Mouse (Mus musculus): ENCODE results near the gene Lmntd1. TPM values are rescaled to one million over a fixed set of nuclear protein-coding genes. Genes with fewer than 3 reads are reported as not detected.

The Lmntd1 gene
- polyA plus RNA-seq, 1 experiment from 2014 or later = 1.7 TPM

GRCm38 (mm10) chr6:145545927-145546641 lies 68.0 kb downstream of the Lmntd1 start:
- ATAC-seq (replicated peaks) = peak; percentile 45
- no peak overlapping the region for H3K27ac ChIP-seq
- no peak overlapping the region for H3K9ac ChIP-seq
- no peaks in the 10 kb centered on the region for H3K27me3 ChIP-seq (replicated peaks)
- H3K4me2 ChIP-seq = no peak overlapping the region
- H3K4me1 ChIP-seq = peaks cover 4% of the 10 kb centered on the region; the same call in 1 of the 2 replicates
- 26% methylated on average over 13 of the region's 13 CpGs for WGBS
- H3K4me3 ChIP-seq = no peak overlapping the region
- H3K9me3 ChIP-seq = no peaks in the 10 kb centered on the region
- no peaks in the 10 kb centered on the region for H3K36me3 ChIP-seq (replicated peaks)

- ATAC-seq (replicated peaks) = peak; percentile 52
- Histone ChIP-seq H3K9ac (no peak overlapping the region), H3K4me2 (no peak overlapping the region), H3K4me1 (peaks cover 4% of the 10 kb centered on the region; the same call in 1 of the 2 replicates), H3K4me3 (no peak overlapping the region), H3K27me3 (replicated peaks) (no peaks in the 10 kb centered on the region), H3K36me3 (replicated peaks) (no peaks in the 10 kb centered on the region), H3K27ac (no peak overlapping the region), H3K9me3 (no peaks in the 10 kb centered on the region)
- WGBS = 96% methylated on average over 2 of the region's 2 CpGs
Observed at GRCm38 (mm10) chr6:145544838-145545237, 69.3 kb downstream of the Lmntd1 start.

GRCm38 (mm10) chr6:145544304-145544703 lies 69.8 kb downstream of the Lmntd1 start:
- no peak overlapping the region for H3K4me3 ChIP-seq
- no peaks in the 10 kb centered on the region for H3K27me3 ChIP-seq (replicated peaks)
- ATAC-seq (replicated peaks) = peak; percentile 44; the same call in 1 of the 2 replicates
- H3K27ac ChIP-seq = no peak overlapping the region
- no peaks in the 10 kb centered on the region for H3K36me3 ChIP-seq (replicated peaks)
- WGBS = 60% methylated on average over 12 of the region's 12 CpGs
- peaks cover 7% of the 10 kb centered on the region for H3K4me1 ChIP-seq
- H3K9me3 ChIP-seq = no peaks in the 10 kb centered on the region
- no peak overlapping the region for H3K9ac ChIP-seq
- H3K4me2 ChIP-seq = no peak overlapping the region

- Histone ChIP-seq H3K27me3 (replicated peaks) (no peaks in the 10 kb centered on the region), H3K27ac (0 out of 2 replicates have a peak overlapping the region, but pooled peaks have one; percentile 42), H3K4me2 (no peak overlapping the region), H3K9ac (no peak overlapping the region), H3K36me3 (replicated peaks) (no peaks in the 10 kb centered on the region), H3K4me3 (no peak overlapping the region), H3K9me3 (no peaks in the 10 kb centered on the region), H3K4me1 (peaks cover 12% of the 10 kb centered on the region)
- no peak for ATAC-seq (replicated peaks)
- 39% methylated on average over 6 of the region's 6 CpGs for WGBS
Observed at GRCm38 (mm10) chr6:145539568-145539859, 74.6 kb downstream of the Lmntd1 start.

GRCm38 (mm10) chr6:145538787-145539567 lies 75.1 kb downstream of the Lmntd1 start:
- ATAC-seq (replicated peaks) = no peak; the same call in 1 of the 2 replicates
- Histone ChIP-seq H3K36me3 (replicated peaks) (no peaks in the 10 kb centered on the region), H3K9ac (no peak overlapping the region), H3K4me1 (peaks cover 12% of the 10 kb centered on the region), H3K9me3 (no peaks in the 10 kb centered on the region), H3K27ac (0 out of 2 replicates have a peak overlapping the region, but pooled peaks have one; percentile 42), H3K4me2 (no peak overlapping the region), H3K27me3 (replicated peaks) (no peaks in the 10 kb centered on the region), H3K4me3 (no peak overlapping the region)
- 43% methylated on average over 11 of the region's 11 CpGs for WGBS

- ATAC-seq (replicated peaks) = no peak
Observed at GRCm38 (mm10) chr6:145530464-145530863, 83.7 kb downstream of the Lmntd1 start.

GRCm38 (mm10) chr6:145523337-145523736 lies 90.8 kb downstream of the Lmntd1 start:
- Histone ChIP-seq H3K9me3 (no peaks in the 10 kb centered on the region), H3K36me3 (replicated peaks) (no peaks in the 10 kb centered on the region), H3K27me3 (replicated peaks) (no peaks in the 10 kb centered on the region), H3K4me2 (no peak overlapping the region), H3K27ac (no peak overlapping the region), H3K4me1 (no peaks in the 10 kb centered on the region), H3K4me3 (no peak overlapping the region), H3K9ac (no peak overlapping the region)
- WGBS = 91% methylated on average over 9 of the region's 9 CpGs
- ATAC-seq (replicated peaks) = no peak

More at GRCm38 (mm10) chr6:145530464-145530863, 83.7 kb downstream of the Lmntd1 start:
- Histone ChIP-seq H3K9ac (no peak overlapping the region), H3K4me2 (no peak overlapping the region), H3K27me3 (replicated peaks) (no peaks in the 10 kb centered on the region), H3K4me3 (no peak overlapping the region), H3K36me3 (replicated peaks) (no peaks in the 10 kb centered on the region), H3K9me3 (no peaks in the 10 kb centered on the region), H3K4me1 (no peaks in the 10 kb centered on the region), H3K27ac (no peak overlapping the region)
- WGBS = 56% methylated on average over 3 of the region's 3 CpGs

- H3K4me1 ChIP-seq = no peaks in the 10 kb centered on the region
- H3K4me3 ChIP-seq = no peak overlapping the region
- ATAC-seq (replicated peaks) = no peak
- H3K9me3 ChIP-seq = no peaks in the 10 kb centered on the region
- no peak overlapping the region for H3K27ac ChIP-seq
- H3K4me2 ChIP-seq = no peak overlapping the region
- no peaks in the 10 kb centered on the region for H3K36me3 ChIP-seq (replicated peaks)
- no peak overlapping the region for H3K9ac ChIP-seq
- WGBS = 79% methylated on average over 12 of the region's 12 CpGs
- H3K27me3 ChIP-seq (replicated peaks) = no peaks in the 10 kb centered on the region
Observed at GRCm38 (mm10) chr6:145522617-145523016, 91.5 kb downstream of the Lmntd1 start.

GRCm38 (mm10) chr6:145517002-145517401 lies 97.1 kb downstream of the Lmntd1 start:
- Histone ChIP-seq H3K4me2 (no peak overlapping the region), H3K27me3 (replicated peaks) (no peaks in the 10 kb centered on the region), H3K36me3 (replicated peaks) (no peaks in the 10 kb centered on the region), H3K9ac (no peak overlapping the region), H3K4me1 (peaks cover 13% of the 10 kb centered on the region; the same call in 1 of the 2 replicates), H3K27ac (no peak overlapping the region), H3K4me3 (no peak overlapping the region), H3K9me3 (no peaks in the 10 kb centered on the region)
- WGBS = 27% methylated on average over 10 of the region's 10 CpGs
- peak; percentile 70; the same call in 1 of the 2 replicates for ATAC-seq (replicated peaks)

GRCm38 (mm10) chr6:145515859-145516581 lies 98.1 kb downstream of the Lmntd1 start:
- peak; percentile 63 for ATAC-seq (replicated peaks)
- Histone ChIP-seq H3K9me3 (no peaks in the 10 kb centered on the region), H3K4me2 (no peak overlapping the region), H3K9ac (no peak overlapping the region), H3K27me3 (replicated peaks) (no peaks in the 10 kb centered on the region), H3K27ac (no peak overlapping the region), H3K4me3 (no peak overlapping the region), H3K4me1 (peaks cover 13% of the 10 kb centered on the region; the same call in 1 of the 2 replicates), H3K36me3 (replicated peaks) (no peaks in the 10 kb centered on the region)
- WGBS = 74% methylated on average over 10 of the region's 10 CpGs

- no peak overlapping the region for H3K4me3 ChIP-seq
- no peaks in the 10 kb centered on the region for H3K36me3 ChIP-seq (replicated peaks)
- no peak overlapping the region for H3K9ac ChIP-seq
- ATAC-seq (replicated peaks) = no peak
- no peak overlapping the region for H3K27ac ChIP-seq
- peaks cover 6% of the 10 kb centered on the region; the same call in 1 of the 2 replicates for H3K4me1 ChIP-seq
- H3K4me2 ChIP-seq = no peak overlapping the region
- 44% methylated on average over 8 of the region's 8 CpGs for WGBS
- no peaks in the 10 kb centered on the region for H3K9me3 ChIP-seq
- no peaks in the 10 kb centered on the region for H3K27me3 ChIP-seq (replicated peaks)
Observed at GRCm38 (mm10) chr6:145511265-145511664, 102.9 kb downstream of the Lmntd1 start.

GRCm38 (mm10) chr6:145508828-145509227 lies 105.3 kb downstream of the Lmntd1 start:
- Histone ChIP-seq H3K9ac (no peak overlapping the region), H3K4me2 (no peak overlapping the region)
- WGBS = 90% methylated on average over 12 of the region's 12 CpGs

More at GRCm38 (mm10) chr6:145508828-145509227, 105.3 kb downstream of the Lmntd1 start:
- Histone ChIP-seq H3K27ac (no peak overlapping the region), H3K9me3 (no peaks in the 10 kb centered on the region), H3K27me3 (replicated peaks) (no peaks in the 10 kb centered on the region), H3K4me3 (no peak overlapping the region), H3K36me3 (replicated peaks) (no peaks in the 10 kb centered on the region), H3K4me1 (no peaks in the 10 kb centered on the region)
- ATAC-seq (replicated peaks) = no peak
